Mouse (Mus musculus) kidney, adult 18-20 months (tissue): Measurements from ENCODE around the gene Gm5286.
"Not testable (repeated sequence)": the region's sequence is repeated elsewhere in the genome, so short reads cannot be mapped to it uniquely, and the experiment has no call there.

Experiments
- DNase-seq: peaks from one replicate; pipeline ENCODE4 v3.0.0; 2021

The Gm5286 gene

GRCm38 (mm10) chr3:94196414-94196813 lies at the start of gene Gm5286:
Gene Gm5286, plus strand, starts transcription at chr3:94196714.
- DNase-seq: not testable (repeated sequence)

- DNase-seq: not testable (repeated sequence)
Observed at GRCm38 (mm10) chr3:94167351-94167750, 29.2 kb upstream of the Gm5286 start.

GRCm38 (mm10) chr3:94178093-94178492 lies 18.4 kb upstream of the Gm5286 start, which contains the start of gene Gm10696:
Gene Gm10696, minus strand, starts transcription at chr3:94178193.
- DNase-seq: not testable (repeated sequence)
